Mouse (Mus musculus) bone marrow macrophage, adult 2 months (primary cell): ENCODE results near the gene Lrrc74a. TPM values are rescaled to one million over a fixed set of nuclear protein-coding genes. Genes with fewer than 3 reads are reported as not detected.

Experiments
- H3K27ac ChIP-seq: 2 replicates; pipeline ENCODE4 v1.5.1; 2012; ENCODE audit warnings: low read depth, low read length; ENCODE audit not compliant: insufficient read depth
- H3K4me1 ChIP-seq: 2 replicates; pipeline ENCODE4 v1.6.1; 2012; ENCODE audit warnings: low read length; ENCODE audit not compliant: control insufficient read depth, insufficient read depth
- H3K4me3 ChIP-seq: 2 replicates; pipeline ENCODE4 v1.5.1; 2012; ENCODE audit warnings: mild to moderate bottlenecking, low read length, moderate library complexity; ENCODE audit not compliant: insufficient read depth
- CTCF ChIP-seq: IDR thresholded peaks from 2 replicates; pipeline ENCODE4 v1.5.1; 2012; ENCODE audit warnings: low read depth, mild to moderate bottlenecking, low read length, moderate library complexity
- POLR2A ChIP-seq: IDR thresholded peaks from 2 replicates; pipeline ENCODE4 v1.6.1; 2012; ENCODE audit warnings: mild to moderate bottlenecking, low read depth, low read length, borderline replicate concordance
- polyA plus RNA-seq: library from polyadenylated mRNA; stranded (reverse); fragments of >200 nt; gene quantifications from 2 replicates; pipeline ENCODE4 v1.2.4, GENCODE M21; 2012; ENCODE audit not compliant: missing spikeins, insufficient read depth, insufficient read length

Lrrc74a gene
- polyA plus RNA-seq, 1 experiment, result not detected

- H3K4me3 ChIP-seq, result no peak overlapping the region
- no peak overlapping the region for H3K27ac ChIP-seq
- peaks cover 14% of the 10 kb centered on the region for H3K4me1 ChIP-seq
- TF ChIP-seq POLR2A, result no peak
- TF ChIP-seq CTCF, result no peak
Observed at GRCm38 (mm10) chr12:86796351-86796750, 62.2 kb downstream of the Lrrc74a start.

DNA sequence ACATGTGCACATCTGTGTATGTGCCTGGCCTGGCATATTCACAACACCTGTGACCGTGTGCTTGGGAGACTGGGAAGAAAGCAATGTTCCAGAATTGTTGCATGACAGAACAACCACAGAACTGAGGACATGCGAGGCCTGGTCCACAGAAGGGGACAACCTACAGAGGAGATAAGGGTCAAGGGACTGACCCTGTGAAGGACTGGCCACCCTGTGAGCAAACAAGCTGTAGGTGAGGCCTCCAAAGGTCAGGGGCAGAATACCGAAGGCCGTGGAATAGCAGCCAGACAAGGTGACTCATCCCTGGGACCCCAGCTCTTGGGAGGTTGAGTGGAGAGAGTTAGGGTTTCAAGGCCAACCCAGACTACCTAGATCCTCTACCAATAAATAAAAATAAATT is 63.6 kb downstream of the Lrrc74a start:
- TF ChIP-seq CTCF (no peak), POLR2A (no peak)
- H3K4me3 ChIP-seq, result no peak overlapping the region
- peaks cover 26% of the 10 kb centered on the region for H3K4me1 ChIP-seq
- H3K27ac ChIP-seq, result no peak overlapping the region

GRCm38 (mm10) chr12:86798773-86799540 is 64.8 kb downstream of the Lrrc74a start:
- TF ChIP-seq POLR2A (no peak), CTCF (peak; percentile 73; the same call in 1 of the 2 replicates)
- H3K27ac ChIP-seq, result no peak overlapping the region
- H3K4me3 ChIP-seq, result no peak overlapping the region
- peaks cover 38% of the 10 kb centered on the region for H3K4me1 ChIP-seq

DNA sequence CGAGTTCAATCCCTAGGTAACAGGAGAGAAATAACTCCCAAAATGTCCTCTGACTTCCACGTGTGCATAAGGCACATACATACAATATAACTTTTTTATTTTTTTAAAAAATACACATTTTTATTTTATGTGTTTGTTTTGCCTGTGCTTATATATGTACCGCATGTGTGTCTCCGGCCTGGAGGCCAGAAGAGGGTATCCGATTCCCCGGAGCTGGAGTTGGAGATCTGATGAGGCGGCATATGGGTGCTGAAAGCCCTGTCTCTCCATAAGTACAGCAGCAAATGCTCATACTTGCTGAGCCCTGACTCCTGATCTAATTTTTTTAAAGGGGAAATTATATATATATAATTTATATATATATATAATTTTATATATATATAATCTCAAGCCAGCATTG is 65.6 kb downstream of the Lrrc74a start:
- no peak overlapping the region for H3K4me3 ChIP-seq
- no peak overlapping the region; the same call in 1 of the 2 replicates for H3K27ac ChIP-seq
- H3K4me1 ChIP-seq, result peaks cover 46% of the 10 kb centered on the region
- TF ChIP-seq POLR2A (no peak), CTCF (no peak)

DNA sequence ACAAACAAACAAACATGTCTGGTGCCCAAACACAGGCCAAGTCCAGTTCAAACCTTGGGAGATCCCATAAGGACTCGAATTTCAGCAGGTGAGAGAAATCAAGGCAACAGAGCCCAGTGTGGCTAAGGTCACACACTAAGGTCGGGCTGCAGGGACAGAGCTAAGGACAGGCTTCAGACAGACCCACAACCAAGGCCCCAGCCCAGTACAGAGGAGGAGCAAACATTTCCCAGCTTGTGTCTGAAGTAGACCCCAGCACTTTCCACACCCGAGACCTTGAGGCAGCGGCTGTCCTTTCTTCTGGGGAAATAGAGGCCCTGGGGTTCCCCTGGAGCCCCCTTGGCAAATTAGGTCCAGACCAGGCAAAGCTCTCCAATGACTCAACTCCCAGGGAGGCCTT is 66.2 kb downstream of the Lrrc74a start:
- H3K27ac ChIP-seq, result peak overlapping the region; percentile 98
- TF ChIP-seq CTCF (no peak), POLR2A (no peak)

GRCm38 (mm10) chr12:86800765-86801147 is 66.6 kb downstream of the Lrrc74a start:
- H3K4me3 ChIP-seq, result peak overlapping the region; percentile 60
- peaks cover 48% of the 10 kb centered on the region for H3K4me1 ChIP-seq
- TF ChIP-seq POLR2A (no peak), CTCF (no peak)
- peak overlapping the region; percentile 98 for H3K27ac ChIP-seq

More for the DNA sequence above, 66.2 kb downstream of the Lrrc74a start:
- peak overlapping the region; percentile 13 for H3K4me3 ChIP-seq
- H3K4me1 ChIP-seq, result peaks cover 48% of the 10 kb centered on the region

GRCm38 (mm10) chr12:86801148-86802004 is 67.2 kb downstream of the Lrrc74a start:
- Histone ChIP-seq H3K4me3 (peak overlapping the region; percentile 60), H3K27ac (peak overlapping the region; percentile 98), H3K4me1 (peaks cover 48% of the 10 kb centered on the region)
- TF ChIP-seq CTCF (no peak), POLR2A (no peak; the same call in 1 of the 2 replicates)

DNA sequence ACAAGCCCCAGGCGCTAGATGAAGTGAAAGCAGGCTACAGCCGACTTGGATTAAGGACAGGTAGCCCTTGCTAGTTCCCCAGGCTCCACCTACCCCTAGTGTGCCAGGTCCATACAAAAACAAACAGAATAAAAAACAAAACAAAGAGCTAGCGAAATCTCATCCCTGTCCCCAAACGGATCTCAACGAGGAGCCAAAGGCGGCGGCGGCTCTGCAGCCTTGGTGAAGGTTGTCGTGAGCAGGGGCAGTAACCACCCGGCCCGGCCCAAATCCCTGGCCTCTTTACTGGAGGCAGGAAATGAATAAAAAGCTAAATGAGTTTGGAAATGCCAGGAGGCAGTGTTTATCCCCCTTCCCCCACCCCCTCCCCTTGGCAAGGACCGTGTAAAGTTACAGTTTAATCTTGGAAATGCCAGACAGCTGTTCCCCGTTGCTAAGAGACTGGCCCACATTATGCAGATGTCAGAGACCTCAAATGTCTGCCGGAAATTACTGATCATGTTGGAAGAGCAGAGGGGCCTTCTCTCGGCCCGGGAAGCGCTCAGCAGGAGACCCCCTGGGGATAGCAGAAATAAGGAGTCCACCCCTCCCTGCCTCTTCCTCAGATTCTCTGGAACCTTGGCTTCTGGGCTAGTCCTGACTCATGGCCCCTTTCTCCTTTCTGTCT is 68.0 kb downstream of the Lrrc74a start:
- TF ChIP-seq POLR2A (no peak), CTCF (no peak)
- Histone ChIP-seq H3K27ac (peak overlapping the region; percentile 98), H3K4me1 (peaks cover 48% of the 10 kb centered on the region), H3K4me3 (no peak overlapping the region)

DNA sequence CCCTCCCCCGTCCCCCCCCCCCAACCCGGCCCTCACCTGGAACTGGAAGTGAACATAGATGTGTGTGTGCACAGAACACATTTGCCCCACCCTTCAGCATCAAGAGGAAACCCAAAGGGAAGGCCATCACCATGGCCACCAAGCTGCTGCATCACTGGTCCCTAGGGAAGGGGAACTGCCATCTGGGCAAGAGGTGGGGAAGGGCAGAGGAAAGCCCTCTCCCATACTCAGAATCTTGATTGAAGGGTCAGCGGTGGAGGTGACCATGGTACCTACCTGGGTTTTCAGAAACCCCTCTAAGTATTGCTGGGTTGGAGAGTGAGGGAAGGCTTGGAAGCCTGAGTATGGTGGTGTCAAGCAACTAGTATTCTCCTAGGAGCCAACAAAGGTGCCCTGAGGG is 68.7 kb downstream of the Lrrc74a start:
- no peak for TF ChIP-seq POLR2A
- TF ChIP-seq CTCF, result no peak
- H3K27ac ChIP-seq, result no peak overlapping the region
- H3K4me3 ChIP-seq, result no peak overlapping the region
- H3K4me1 ChIP-seq, result peaks cover 50% of the 10 kb centered on the region
